Mouse (Mus musculus) E14TG2a.4 (cell line): ENCODE measurements at regions not wholly inside any gene's neighbourhood (a gene's known extent, or its start where the extent isn't known, plus 50 kb on each side); places are given as distances from the start of the nearest gene placed in this dataset.

Source experiments
- CTCF ChIP-seq: conservative IDR thresholded peaks from 2 replicates; pipeline ENCODE4 v1.5.1; 2014; ENCODE audit warnings: low read length
- NANOG ChIP-seq: IDR thresholded peaks from 2 replicates; pipeline ENCODE4 v1.6.1; 2014; ENCODE audit warnings: borderline replicate concordance, low read length, mixed read lengths
- POU5F1 ChIP-seq: IDR thresholded peaks from 2 replicates; pipeline ENCODE4 v1.6.1; 2014; ENCODE audit warnings: low read length, borderline replicate concordance

DNA sequence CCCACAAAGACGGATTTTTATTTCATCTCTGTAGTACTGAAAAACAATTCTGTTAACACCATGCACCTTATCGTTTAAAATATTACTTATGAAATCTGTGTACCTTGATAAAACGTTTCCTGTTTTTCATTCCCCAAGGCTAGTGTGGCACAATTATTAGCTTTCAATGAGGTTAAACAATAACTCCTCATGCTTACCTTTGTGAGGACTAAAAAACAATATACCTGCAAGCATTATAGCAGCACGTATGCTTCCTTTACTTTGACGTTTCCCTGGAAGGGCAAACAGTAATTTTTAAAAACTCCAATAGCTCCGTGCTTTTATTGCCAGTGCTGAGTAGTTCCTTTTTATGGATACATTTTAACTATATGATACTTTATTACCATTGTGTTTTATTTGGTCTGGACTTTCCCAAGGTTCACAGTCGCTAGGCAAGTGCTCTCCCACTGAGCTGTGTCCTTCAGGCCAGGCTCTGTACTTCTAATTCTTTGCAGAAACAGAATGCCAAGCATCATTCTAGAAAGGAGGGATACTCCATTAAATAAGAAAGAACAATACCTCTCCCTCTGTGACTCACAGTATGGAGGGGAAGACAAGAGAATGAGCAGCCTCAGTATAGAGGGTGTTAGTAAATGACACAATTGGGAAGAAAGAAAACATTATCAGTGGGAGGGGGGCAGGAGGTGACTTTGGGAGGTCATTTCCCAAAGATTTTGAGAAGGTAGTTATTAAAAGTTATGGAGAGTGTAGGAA, 50.0 kb upstream of the Itprid2 start:
- TF ChIP-seq CTCF = no peak
- no peak for TF ChIP-seq POU5F1
- TF ChIP-seq NANOG = peak; percentile 92
